Mouse (Mus musculus): ENCODE measurements around the gene Pars2.

Pars2 gene

GRCm38 (mm10) chr4:106643483-106644217 is 7.2 kb upstream of the Pars2 start:
- DNase-seq: no peak

GRCm38 (mm10) chr4:106644218-106644610 is 6.7 kb upstream of the Pars2 start:
- DNase-seq: no peak

GRCm38 (mm10) chr4:106645797-106646196 is 5.1 kb upstream of the Pars2 start:
- DNase-seq: no peak

GRCm38 (mm10) chr4:106647137-106647536 is 3.7 kb upstream of the Pars2 start:
- DNase-seq: no peak

GRCm38 (mm10) chr4:106652546-106652945 is 1.7 kb downstream of the Pars2 start:
- no peak for DNase-seq

- no peak for DNase-seq
These were observed 2.2 kb downstream of the Pars2 start for GRCm38 (mm10) chr4:106653051-106653450.

GRCm38 (mm10) chr4:106655681-106656080 is 4.8 kb downstream of the Pars2 start:
- DNase-seq: no peak

- DNase-seq: no peak
These were observed 13.1 kb downstream of the Pars2 start for GRCm38 (mm10) chr4:106663956-106664470.

GRCm38 (mm10) chr4:106664697-106665096 is 13.8 kb downstream of the Pars2 start:
- DNase-seq: no peak

- DNase-seq: peak; percentile 91
These were observed 14.4 kb downstream of the Pars2 start for GRCm38 (mm10) chr4:106665269-106665668.

- no peak for DNase-seq
These were observed 14.8 kb downstream of the Pars2 start for GRCm38 (mm10) chr4:106665673-106666072.

GRCm38 (mm10) chr4:106666546-106666945 is 15.7 kb downstream of the Pars2 start:
- DNase-seq: no peak

GRCm38 (mm10) chr4:106676749-106677148 is 25.9 kb downstream of the Pars2 start:
- peak; percentile 79 for DNase-seq

- DNase-seq: peak; percentile 98
These were observed 27.7 kb downstream of the Pars2 start, which contains the start of gene Ttc4 for GRCm38 (mm10) chr4:106678442-106679118. Ttc4 (minus strand) TSS chr4:106678944.

GRCm38 (mm10) chr4:106679152-106679551 is 28.3 kb downstream of the Pars2 start:
- no peak for DNase-seq

- peak; percentile 61 for DNase-seq
These were observed 30.1 kb downstream of the Pars2 start for GRCm38 (mm10) chr4:106680955-106681354.

- peak; percentile 89 for DNase-seq
These were observed 37.9 kb downstream of the Pars2 start for GRCm38 (mm10) chr4:106688636-106689296.

- peak; percentile 86 for DNase-seq
These were observed 43.1 kb downstream of the Pars2 start for GRCm38 (mm10) chr4:106693841-106694430.

- no peak for DNase-seq
These were observed 49.1 kb downstream of the Pars2 start for GRCm38 (mm10) chr4:106699989-106700388.

- no peak for DNase-seq
These were observed 49.9 kb downstream of the Pars2 start for GRCm38 (mm10) chr4:106700798-106701197.

- no peak for DNase-seq
These were observed 53.1 kb downstream of the Pars2 start for GRCm38 (mm10) chr4:106703956-106704355.

- no peak for DNase-seq
These were observed 53.5 kb downstream of the Pars2 start for GRCm38 (mm10) chr4:106704416-106704815.

Measured in heart, adult 11 months (tissue).